Mouse (Mus musculus) CH12.LX (cell line): ENCODE data around the gene Ly6g6e. TPM values are rescaled to one million over a fixed set of nuclear protein-coding genes. Genes with fewer than 3 reads are reported as not detected.

ENCODE experiments used
- DNase-seq: peaks from one replicate; pipeline ENCODE4 v3.0.0-alpha.2; 2013; ENCODE audit errors: extremely low read depth
- H3K27ac ChIP-seq: 2 replicates; pipeline ENCODE4 v1.5.1; 2012; ENCODE audit warnings: low read depth, mild to moderate bottlenecking, control low read depth, moderate library complexity; ENCODE audit not compliant: insufficient read depth
- H3K27me3 ChIP-seq: replicated peaks from 2 replicates; pipeline ENCODE3; 2012; ENCODE audit warnings: inconsistent platforms
- H3K36me3 ChIP-seq, 2 experiments: replicated peaks in 1 of 2; 2 replicates each; pipeline versions ENCODE3 to v1.6.1; 2012; ENCODE audit warnings: inconsistent platforms in 1 of 2, low read length in 1 of 2, mild to moderate bottlenecking in 1 of 2, mixed read lengths in 1 of 2, moderate library complexity in 1 of 2; ENCODE audit not compliant: control insufficient read depth in 1 of 2, insufficient read depth in 1 of 2
- H3K4me1 ChIP-seq, 2 experiments: 2 replicates each; pipeline ENCODE4 v1.6.1; 2012; ENCODE audit warnings: inconsistent platforms in 1 of 2, moderate library complexity in 1 of 2; ENCODE audit not compliant: insufficient read depth in 2 of 2, control insufficient read depth in 1 of 2
- H3K4me2 ChIP-seq: 2 replicates; pipeline ENCODE4 v1.6.1; 2012; ENCODE audit warnings: low read depth, mild to moderate bottlenecking, control low read depth; ENCODE audit not compliant: poor library complexity, insufficient read depth, severe bottlenecking
- H3K4me3 ChIP-seq, 3 experiments: fragments of 150-350 bp in 1 of 3; sonication (generic) in 1 of 3; replicated peaks in 1 of 3; 2 replicates each; pipeline versions ENCODE3 to v1.5.1; 2011 to 2012; ENCODE audit warnings: low read depth in 2 of 3, low read length in 2 of 3, mild to moderate bottlenecking in 2 of 3, moderate library complexity in 2 of 3, control low read depth in 1 of 3, improper control_type of control experiment in 1 of 3, inconsistent platforms in 1 of 3, mixed read lengths in 1 of 3; ENCODE audit not compliant: poor library complexity in 1 of 3
- H3K79me2 ChIP-seq: replicated peaks from 2 replicates; pipeline ENCODE4 v1.6.1; 2012; ENCODE audit warnings: mild to moderate bottlenecking, moderate library complexity; ENCODE audit not compliant: control insufficient read depth, poor library complexity, insufficient read depth, severe bottlenecking; ENCODE audit errors: extremely low read depth
- H3K9ac ChIP-seq: 2 replicates; pipeline ENCODE4 v1.6.1; 2012; ENCODE audit warnings: low read depth, mild to moderate bottlenecking, control low read depth, moderate library complexity; ENCODE audit not compliant: insufficient read depth
- H3K9me3 ChIP-seq: replicated peaks from 2 replicates; pipeline ENCODE3; 2012; ENCODE audit warnings: low read length, inconsistent platforms, mixed read lengths
- BHLHE40 ChIP-seq: IDR thresholded peaks from 2 replicates; pipeline ENCODE4 v1.6.1; 2011; ENCODE audit warnings: mild to moderate bottlenecking, low read depth, low read length, improper control_type of control experiment
- CHD2 ChIP-seq: IDR thresholded peaks from 2 replicates; pipeline ENCODE4 v1.6.1; 2011; ENCODE audit warnings: low read length, improper control_type of control experiment
- CTCF ChIP-seq, 2 experiments: IDR thresholded peaks in 1 of 2; conservative IDR thresholded peaks in 1 of 2; 2 replicates each; pipeline ENCODE4 v1.5.1; 2011 to 2012; ENCODE audit warnings: low read depth in 2 of 2, low read length in 2 of 2, improper control_type of control experiment in 1 of 2, inconsistent platforms in 1 of 2, mild to moderate bottlenecking in 1 of 2, moderate library complexity in 1 of 2
- E2F4 ChIP-seq: IDR thresholded peaks from 2 replicates; pipeline ENCODE4 v1.6.1; 2011; ENCODE audit warnings: low read depth, low read length, improper control_type of control experiment; ENCODE audit not compliant: insufficient replicate concordance
- ETS1 ChIP-seq: conservative IDR thresholded peaks from 2 replicates; pipeline ENCODE4 v1.6.1; 2012; ENCODE audit warnings: low read depth, mild to moderate bottlenecking, inconsistent platforms, low read length, improper control_type of control experiment, moderate library complexity
- HCFC1 ChIP-seq: IDR thresholded peaks from 2 replicates; pipeline ENCODE4 v1.6.1; 2012; ENCODE audit warnings: low read depth, mild to moderate bottlenecking, inconsistent platforms, low read length, improper control_type of control experiment
- JUN ChIP-seq: IDR thresholded peaks from 2 replicates; pipeline ENCODE4 v1.6.1; 2011; ENCODE audit warnings: low read depth, mild to moderate bottlenecking, low read length, improper control_type of control experiment, moderate library complexity; ENCODE audit not compliant: insufficient read depth
- JUND ChIP-seq: conservative IDR thresholded peaks from 2 replicates; pipeline ENCODE4 v1.6.1; 2011; ENCODE audit warnings: low read depth, low read length, improper control_type of control experiment
- KAT2A ChIP-seq: IDR thresholded peaks from 2 replicates; pipeline ENCODE4 v1.6.1; 2012; ENCODE audit warnings: low read length, improper control_type of control experiment, inconsistent platforms; ENCODE audit not compliant: insufficient replicate concordance
- MAZ ChIP-seq: IDR thresholded peaks from 2 replicates; pipeline ENCODE4 v1.6.1; 2012; ENCODE audit warnings: low read depth, mild to moderate bottlenecking, inconsistent platforms, low read length, improper control_type of control experiment, moderate library complexity
- MEF2A ChIP-seq: IDR thresholded peaks from 2 replicates; pipeline ENCODE4 v1.6.1; 2014; ENCODE audit warnings: low read depth, mild to moderate bottlenecking, inconsistent platforms, low read length, improper control_type of control experiment, borderline replicate concordance
- MYC ChIP-seq: IDR thresholded peaks from 2 replicates; pipeline ENCODE4 v1.6.1; 2011; ENCODE audit warnings: low read depth, mild to moderate bottlenecking, improper control_type of control experiment, low read length
- NELFE ChIP-seq: IDR thresholded peaks from 2 replicates; pipeline ENCODE4 v1.6.1; 2011; ENCODE audit warnings: low read depth, low read length, improper control_type of control experiment
- NRF1 ChIP-seq: IDR thresholded peaks from 2 replicates; pipeline ENCODE4 v1.6.1; 2014; ENCODE audit warnings: low read depth, mild to moderate bottlenecking, inconsistent platforms, low read length, improper control_type of control experiment, moderate library complexity
- PAX5 ChIP-seq: IDR thresholded peaks from 2 replicates; pipeline ENCODE4 v1.6.1; 2012; ENCODE audit warnings: low read length, inconsistent platforms, mixed read lengths
- POLR2A ChIP-seq: IDR thresholded peaks from 2 replicates; pipeline ENCODE4 v1.6.1; 2011; ENCODE audit warnings: low read depth, mild to moderate bottlenecking, improper control_type of control experiment, low read length
- RAD21 ChIP-seq: IDR thresholded peaks from 2 replicates; pipeline ENCODE4 v1.6.1; 2011; ENCODE audit warnings: low read depth, mild to moderate bottlenecking, low read length, improper control_type of control experiment, moderate library complexity
- RCOR1 ChIP-seq: conservative IDR thresholded peaks from 2 replicates; pipeline ENCODE4 v1.6.1; 2012; ENCODE audit warnings: low read depth, mild to moderate bottlenecking, inconsistent platforms, low read length, improper control_type of control experiment
- SIN3A ChIP-seq: IDR thresholded peaks from 2 replicates; pipeline ENCODE4 v1.6.1; 2012; ENCODE audit warnings: low read length, improper control_type of control experiment, inconsistent platforms
- SMC3 ChIP-seq: IDR thresholded peaks from 2 replicates; pipeline ENCODE4 v1.6.1; 2011; ENCODE audit warnings: low read depth, low read length, improper control_type of control experiment
- TCF12 ChIP-seq: IDR thresholded peaks from 2 replicates; pipeline ENCODE4 v1.6.1; 2014; ENCODE audit warnings: low read depth, mild to moderate bottlenecking, inconsistent platforms, low read length, improper control_type of control experiment
- UBTF ChIP-seq: IDR thresholded peaks from 2 replicates; pipeline ENCODE4 v1.6.1; 2012; ENCODE audit warnings: low read depth, mild to moderate bottlenecking, inconsistent platforms, low read length, improper control_type of control experiment, moderate library complexity
- USF1 ChIP-seq: IDR thresholded peaks from 2 replicates; pipeline ENCODE4 v1.6.1; 2014; ENCODE audit warnings: low read depth, mild to moderate bottlenecking, inconsistent platforms, low read length, improper control_type of control experiment
- USF2 ChIP-seq: conservative IDR thresholded peaks from 2 replicates; pipeline ENCODE4 v1.6.1; 2011; ENCODE audit warnings: low read depth, low read length, improper control_type of control experiment
- ZKSCAN1 ChIP-seq: IDR thresholded peaks from 2 replicates; pipeline ENCODE4 v1.6.1; 2012; ENCODE audit warnings: low read depth, inconsistent platforms, low read length, improper control_type of control experiment, borderline replicate concordance
- ZMIZ1 ChIP-seq: IDR thresholded peaks from 2 replicates; pipeline ENCODE4 v1.6.1; 2012; ENCODE audit warnings: low read depth, mild to moderate bottlenecking, inconsistent platforms, low read length, improper control_type of control experiment
- dilution Hi-C: fragments of 300-500 bp; cut with MboI; formaldehyde crosslinking; loops from 2 replicates; pipeline ENCODE4 v1.14.3; 2020; ENCODE audit warnings: low sequenced_read_pairs; ENCODE audit not compliant: extremely low pct_unique_long_range_greater_than_20kb, extremely low pct_ligation_motif_present
- in situ Hi-C: fragments of 300-500 bp; cut with MboI; formaldehyde crosslinking; loops from 3 replicates; pipeline ENCODE4 v1.14.3; 2019; ENCODE audit warnings: low sequenced_read_pairs, low pct_ligation_motif_present, low pct_unique_long_range_greater_than_20kb, mixed read lengths
- polyA plus RNA-seq: library from polyadenylated mRNA; unstranded; fragments of >175 nt; gene quantifications from 2 replicates; pipeline ENCODE4 v1.2.1, GENCODE M21; 2012; ENCODE audit warnings: low read depth; ENCODE audit not compliant: insufficient read length
- total RNA-seq, 2 experiments: library from RNA; depleted of rRNA; stranded (reverse); fragments of 300-350 nt in 1 of 2; fragments of >200 nt in 1 of 2; gene quantifications; 2 replicates each; pipeline ENCODE4 v1.2.3; 2012 to 2014

Gene Ly6g6e
- total and polyA plus RNA-seq, 3 experiments, result not detected

DNA sequence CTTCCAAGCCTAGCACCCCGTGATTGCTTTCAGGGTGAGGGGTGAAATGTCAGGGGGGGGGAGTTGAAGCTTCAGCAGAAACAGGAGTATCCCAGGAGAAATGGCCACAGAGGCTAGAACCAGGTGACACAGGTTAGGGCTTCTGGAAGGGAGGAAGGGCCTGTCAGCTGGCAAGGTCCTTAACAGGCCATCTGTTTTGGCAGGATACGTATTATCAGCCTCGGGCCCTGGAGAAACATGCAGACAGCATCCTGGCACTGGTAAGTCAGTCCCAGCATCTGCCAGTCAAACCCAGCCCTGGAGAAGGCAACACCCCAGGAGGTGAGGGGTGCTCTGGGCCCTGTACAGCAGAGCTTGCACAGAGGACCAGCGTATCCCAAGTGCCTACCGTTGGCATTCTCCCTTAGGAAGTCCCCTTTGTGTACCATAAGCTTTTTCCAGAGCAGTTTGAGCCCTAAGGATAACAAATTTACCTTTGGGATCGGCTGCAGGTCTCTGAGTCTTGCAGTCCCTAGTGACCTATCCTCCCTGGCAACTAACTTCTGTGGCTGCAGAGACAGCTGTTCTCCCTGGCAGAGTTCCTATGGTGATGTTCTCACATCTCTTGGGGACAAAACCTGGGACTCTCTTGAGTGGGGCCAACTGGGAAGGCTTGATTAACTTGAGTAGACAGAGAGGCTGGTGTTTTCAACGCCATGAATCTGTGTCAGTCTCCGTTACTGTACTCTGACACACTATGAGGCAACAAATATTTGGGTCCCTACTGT lies 13.6 kb downstream of the Ly6g6e start:
- dilution Hi-C loops, result no loop called here
- Histone ChIP-seq H3K4me3 (no peak overlapping the region), H3K36me3 (peaks cover 19 to 44% of the 10 kb centered on the region in 2 experiments), H3K4me1 (peaks cover 3 to 20% of the 10 kb centered on the region in 2 experiments), H3K4me2 (peak overlapping the region; percentile 87), H3K9ac (peak overlapping the region; percentile 87), H3K27ac (no peak overlapping the region), H3K79me2 (no peaks in the 10 kb centered on the region; the same call in 1 of the 2 replicates), H3K27me3 (peaks cover 17% of the 10 kb centered on the region), H3K9me3 (no peaks in the 10 kb centered on the region)
- TF ChIP-seq JUND, result no peak
- TF ChIP-seq ZKSCAN1, result no peak
- TF ChIP-seq NRF1, result no peak
- TF ChIP-seq USF1, result no peak
- no peak for TF ChIP-seq POLR2A
- no peak for TF ChIP-seq RAD21
- TF ChIP-seq MYC, result no peak
- TF ChIP-seq RCOR1, result no peak
- TF ChIP-seq UBTF, result no peak
- TF ChIP-seq BHLHE40, result no peak
- no peak for TF ChIP-seq PAX5
- TF ChIP-seq E2F4, result no peak
- TF ChIP-seq SMC3, result no peak
- TF ChIP-seq CHD2, result no peak
- no peak for TF ChIP-seq KAT2A
- no peak for TF ChIP-seq MAZ
- no peak for TF ChIP-seq MEF2A
- TF ChIP-seq HCFC1, result no peak
- TF ChIP-seq JUN, result no peak
- no peak for DNase-seq
- in situ Hi-C loops, result no loop called here

DNA sequence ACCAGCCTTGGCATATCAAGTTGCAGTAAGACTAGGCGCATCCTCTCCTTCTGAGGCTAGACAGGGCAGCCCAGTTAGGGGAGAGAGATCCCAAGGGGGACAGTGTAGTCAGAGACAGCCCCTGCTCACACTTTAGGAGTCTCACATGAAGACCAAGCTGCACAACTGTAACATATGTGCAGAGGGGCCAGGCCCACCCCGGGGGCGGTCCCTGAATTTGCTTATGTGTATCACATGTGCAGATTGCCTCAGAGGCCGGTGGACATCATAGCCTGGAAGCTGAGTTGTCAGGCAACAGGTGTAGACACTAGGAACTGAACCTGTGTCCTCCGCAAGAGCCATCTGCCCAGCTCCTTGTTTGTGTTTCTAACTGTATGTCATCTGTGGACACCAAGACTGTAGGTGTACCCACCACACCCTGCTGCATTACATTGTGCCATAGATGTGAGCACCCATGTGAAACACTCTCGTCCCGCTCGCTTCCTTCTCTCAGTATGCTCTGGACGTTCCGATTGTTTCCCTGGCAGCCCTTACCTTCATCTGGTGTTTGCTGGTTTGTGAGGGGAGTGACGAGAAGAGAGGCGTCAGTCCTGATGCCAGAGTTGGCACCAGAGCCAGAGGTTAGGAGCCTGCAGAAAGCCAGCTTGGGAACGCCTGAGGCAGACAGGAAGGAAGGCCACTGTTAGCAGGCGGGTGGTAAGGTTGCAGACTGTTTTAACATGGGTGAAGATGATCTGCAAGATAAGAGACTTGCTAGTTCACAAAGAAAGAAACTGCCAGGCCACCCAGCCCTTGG lies 15.9 kb downstream of the Ly6g6e start:
- DNase-seq, result no peak
- TF ChIP-seq ZMIZ1, result no peak
- TF ChIP-seq USF1, result no peak
- TF ChIP-seq TCF12, result no peak
- TF ChIP-seq NELFE, result no peak
- TF ChIP-seq CTCF (conservative IDR thresholded peaks at IDR 0.05 in 1 of 2, IDR thresholded peaks at IDR 0.05 in 1 of 2; ENCODE audit: low read depth in 2 of 2, low read length in 2 of 2), result no peak
- TF ChIP-seq RCOR1, result no peak
- no peak for TF ChIP-seq SMC3
- no peak for TF ChIP-seq USF2
- no peak for TF ChIP-seq ETS1
- TF ChIP-seq SIN3A, result no peak
- Histone ChIP-seq H3K27ac (no peak overlapping the region), H3K79me2 (no peaks in the 10 kb centered on the region; the same call in 1 of the 2 replicates), H3K27me3 (peaks cover 3% of the 10 kb centered on the region), H3K4me3 (no peak overlapping the region), H3K4me2 (no peak overlapping the region), H3K4me1 (peaks cover 3 to 20% of the 10 kb centered on the region in 2 experiments), H3K9me3 (no peaks in the 10 kb centered on the region), H3K36me3 (peaks cover 37 to 66% of the 10 kb centered on the region in 2 experiments), H3K9ac (no peak overlapping the region)
- in situ Hi-C loops, result no loop called here
- dilution Hi-C loops, result no loop called here
